ENCODE assay signal across 16 mouse cellular contexts in genomic region chr1:64852272-64852671, GRCm38 (mm10).
DNase-seq lines count a peak whose midpoint lies in the region; ATAC-seq and TF ChIP-seq lines count a peak whose summit lies in the region.
"Had no signal": no experiment of that assay in that cellular context is flagged by ENCODE, and none has a peak within 500 bp of the region (broad histone marks: within the 10 kb centered on the region; RNA-seq: fewer than 3 reads in every experiment).

No protein-coding gene starts in this region.

- TF ChIP-seq CTCF in kidney, adult 2 months (conservative IDR thresholded peaks at IDR 0.05; ENCODE audit: insufficient read depth, insufficient read length, low read depth, low read length), result no peak

- no peak overlapping the region for H3K4me3 ChIP-seq in kidney, embryonic 15.5 days (replicated peaks)
- H3K4me3 ChIP-seq in kidney, adult 2 months (ENCODE audit: insufficient read depth, low read depth, low read length), result no peak overlapping the region
- no peak overlapping the region for H3K4me3 ChIP-seq in midbrain, embryonic 14.5 days (replicated peaks; ENCODE audit: low read depth, low read length)
- no peak overlapping the region for H3K4me3 ChIP-seq in forebrain, embryonic 14.5 days (ENCODE audit: low read depth, low read length)
- H3K4me3 ChIP-seq: neural tube, embryonic 13.5 days had no signal

- no peaks in the 10 kb centered on the region for H3K36me3 ChIP-seq in kidney, embryonic 15.5 days
- no peaks in the 10 kb centered on the region for H3K36me3 ChIP-seq in kidney, adult 2 months (ENCODE audit: control insufficient read depth, insufficient read depth, low read length)
- no peaks in the 10 kb centered on the region for H3K36me3 ChIP-seq in midbrain, embryonic 14.5 days (ENCODE audit: control insufficient read depth, insufficient read depth, low read length)
- H3K36me3 ChIP-seq in forebrain, embryonic 14.5 days (ENCODE audit: control insufficient read depth, insufficient read depth, low read length), result no peaks in the 10 kb centered on the region
- H3K36me3 ChIP-seq: neural tube, embryonic 13.5 days had no signal

- 60% methylated on average over 2 of the region's 2 CpGs for WGBS in kidney, embryonic 15.5 days
- 85% methylated on average over 2 of the region's 2 CpGs for WGBS in kidney, adult 2 months
- WGBS in midbrain, embryonic 14.5 days, result 83% methylated on average over 2 of the region's 2 CpGs
- 54% methylated on average over 2 of the region's 2 CpGs for WGBS in forebrain, embryonic 14.5 days

- no peak for TF ChIP-seq POLR2A in kidney, adult 2 months (IDR thresholded peaks at IDR 0.05; ENCODE audit: low read depth, low read length)

- H3K9ac ChIP-seq in kidney, embryonic 15.5 days, result no peak overlapping the region
- H3K9ac ChIP-seq in midbrain, embryonic 14.5 days (replicated peaks; ENCODE audit: low read length), result no peak overlapping the region
- no peak overlapping the region for H3K9ac ChIP-seq in forebrain, embryonic 14.5 days (ENCODE audit: low read length)
- H3K9ac ChIP-seq: neural tube, embryonic 13.5 days had no signal

- peaks cover 21% of the 10 kb centered on the region; the same call in 1 of the 2 replicates for H3K4me1 ChIP-seq in kidney, embryonic 15.5 days
- peaks cover 3% of the 10 kb centered on the region; the same call in 1 of the 2 replicates for H3K4me1 ChIP-seq in kidney, adult 2 months (ENCODE audit: control insufficient read depth, insufficient read depth, low read length)
- H3K4me1 ChIP-seq in midbrain, embryonic 14.5 days (ENCODE audit: control insufficient read depth, insufficient read depth, low read length), result peaks cover 15% of the 10 kb centered on the region
- H3K4me1 ChIP-seq in forebrain, embryonic 14.5 days (ENCODE audit: control insufficient read depth, insufficient read depth, low read length), result peaks cover 35% of the 10 kb centered on the region

- no peak for DNase-seq in kidney, adult 2 months
- peak; percentile 23 for DNase-seq in ovary, adult 18-20 months (ENCODE audit: low spot score)
- DNase-seq in ovary, postnatal 14 days (ENCODE audit: low spot score), result no peak
- no peak for DNase-seq in midbrain, embryonic 14.5 days
- no peak for DNase-seq in forebrain, embryonic 14.5 days (ENCODE audit: low spot score)
- DNase-seq: adrenal gland, adult 2 months; cerebellum, adult 8-10 months; embryo, embryonic 11 days; heart, postnatal 36 days; right cerebral cortex, adult 18-20 months had no signal

- no peaks in the 10 kb centered on the region for H3K27me3 ChIP-seq in kidney, embryonic 15.5 days
- H3K27me3 ChIP-seq in kidney, adult 2 months (replicated peaks; ENCODE audit: control insufficient read depth, insufficient read depth, low read length), result no peaks in the 10 kb centered on the region
- H3K27me3 ChIP-seq in midbrain, embryonic 14.5 days (ENCODE audit: control insufficient read depth, insufficient read depth, low read length), result no peaks in the 10 kb centered on the region
- H3K27me3 ChIP-seq in forebrain, embryonic 14.5 days (replicated peaks; ENCODE audit: control insufficient read depth, insufficient read depth, low read length), result no peaks in the 10 kb centered on the region
- H3K27me3 ChIP-seq: neural tube, embryonic 13.5 days had no signal

- peak; percentile 90 for ATAC-seq in kidney, embryonic 15.5 days (replicated peaks; ENCODE audit: low FRiP score)
- ATAC-seq in common myeloid progenitor, adult 5-6 weeks (replicated peaks; ENCODE audit: low read depth, poor library complexity, severe bottlenecking), result peak; percentile 98
- ATAC-seq in midbrain, embryonic 14.5 days (ENCODE audit: low FRiP score, low TSS enrichment), result no peak
- no peak for ATAC-seq in forebrain, embryonic 14.5 days
- ATAC-seq: inflammation-experienced regulatory T-cells, adult 6 months; lung, postnatal 0 days had no signal

- no peak overlapping the region for H3K4me2 ChIP-seq in kidney, embryonic 15.5 days
- H3K4me2 ChIP-seq in midbrain, embryonic 14.5 days (ENCODE audit: low read length), result no peak overlapping the region
- no peak overlapping the region for H3K4me2 ChIP-seq in forebrain, embryonic 14.5 days (ENCODE audit: low read length)
- H3K4me2 ChIP-seq: liver, embryonic 11.5 days; neural tube, embryonic 13.5 days had no signal

- no peak overlapping the region for H3K27ac ChIP-seq in kidney, embryonic 15.5 days
- H3K27ac ChIP-seq in kidney, adult 2 months (ENCODE audit: insufficient read depth, low read depth, low read length), result no peak overlapping the region
- no peak overlapping the region for H3K27ac ChIP-seq in midbrain, embryonic 14.5 days (replicated peaks; ENCODE audit: low read depth, low read length)
- H3K27ac ChIP-seq in forebrain, embryonic 14.5 days (ENCODE audit: low read depth, low read length), result no peak overlapping the region
- H3K27ac ChIP-seq: neural tube, embryonic 13.5 days had no signal

- H3K9me3 ChIP-seq in kidney, embryonic 15.5 days (replicated peaks), result no peaks in the 10 kb centered on the region
- H3K9me3 ChIP-seq in midbrain, embryonic 14.5 days (ENCODE audit: control insufficient read depth, low read length), result no peaks in the 10 kb centered on the region
- no peaks in the 10 kb centered on the region for H3K9me3 ChIP-seq in forebrain, embryonic 14.5 days (replicated peaks; ENCODE audit: control insufficient read depth, low read length)
- H3K9me3 ChIP-seq: neural tube, embryonic 13.5 days had no signal

Comparison
In these comparisons a context has a peak if more than half of its experiments do, and no peak if none do; other contexts are left out.
1. ATAC-seq: peak in kidney, embryonic 15.5 days (single experiment) and common myeloid progenitor, adult 5-6 weeks (single experiment); none in midbrain, embryonic 14.5 days (single experiment) and forebrain, embryonic 14.5 days (single experiment).